Mouse (Mus musculus): ENCODE results near the gene Sys1.

DNA sequence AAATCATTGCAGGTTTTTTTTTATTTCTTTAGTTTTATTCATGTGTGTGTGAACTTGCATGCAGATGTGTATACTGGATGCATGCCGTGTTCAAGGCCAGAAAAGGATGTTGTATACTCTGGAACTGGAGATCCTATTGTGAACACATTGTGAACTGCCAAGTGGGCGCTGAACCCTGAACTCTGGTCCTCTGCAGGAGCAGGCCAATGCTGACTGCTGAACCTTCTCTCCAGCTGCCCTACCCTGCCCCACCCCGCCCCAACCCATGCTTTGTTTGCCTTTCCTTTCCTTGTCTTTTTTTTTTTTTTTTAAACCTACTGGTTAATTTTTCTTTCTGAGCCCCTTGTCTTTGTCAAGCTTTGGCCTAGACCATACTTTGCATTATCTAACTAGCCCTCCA lies 58.2 kb downstream of the Sys1 start:
- TF ChIP-seq CTCF (IDR thresholded peaks at IDR 0.05; ENCODE audit: borderline replicate concordance, insufficient read depth, low read depth, low read length) (no peak), POLR2A (IDR thresholded peaks at IDR 0.05; ENCODE audit: borderline replicate concordance, insufficient read depth, low read length) (no peak)

All from cerebellum, adult 2 months (tissue).